Comparison of ENCODE assay signal across 8 mouse cellular contexts in the genomic region with DNA sequence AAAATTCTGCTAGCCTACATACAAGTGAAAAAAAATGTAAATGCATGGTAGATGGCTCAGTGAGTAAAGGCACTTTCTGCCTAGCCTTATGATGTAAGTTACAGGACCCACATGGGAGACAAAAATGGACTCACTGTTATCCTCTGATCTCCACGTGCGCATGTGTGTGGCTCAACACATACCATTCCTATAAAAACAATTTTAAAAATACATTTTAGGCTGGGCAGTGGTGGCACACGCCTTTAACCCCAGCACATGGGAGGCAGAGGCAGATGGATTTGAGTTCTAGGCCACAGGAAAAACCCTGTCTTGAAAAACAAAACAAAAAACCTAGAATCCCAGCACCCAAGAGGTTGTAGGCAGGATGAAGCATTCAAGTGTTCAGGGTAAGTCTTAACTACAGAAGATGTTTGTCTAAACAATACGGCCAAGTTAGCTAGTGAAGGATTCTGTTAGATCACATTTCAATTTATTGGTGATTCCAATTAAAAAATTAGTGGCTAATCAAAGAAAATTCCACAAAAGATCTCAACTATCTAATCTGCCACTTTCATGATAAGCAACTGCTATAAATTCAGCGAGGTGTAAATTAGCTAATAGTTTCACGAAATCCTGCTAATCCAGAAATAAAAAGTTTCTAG. TPM values are rescaled to one million over a fixed set of nuclear protein-coding genes. Genes with fewer than 3 reads are reported as not detected.
DNase-seq lines count a peak whose midpoint lies in the region; ATAC-seq and TF ChIP-seq lines count a peak whose summit lies in the region.

No protein-coding gene starts in this region.

- peak overlapping the region; percentile 93 for H3K4me2 ChIP-seq in midbrain, embryonic 13.5 days (replicated peaks)

- peaks cover 11% of the 10 kb centered on the region for H3K4me1 ChIP-seq in heart, adult 2 months (ENCODE audit: control insufficient read depth, insufficient read depth, low read length)
- peaks cover 34% of the 10 kb centered on the region for H3K4me1 ChIP-seq in midbrain, embryonic 13.5 days (replicated peaks)

- no peaks in the 10 kb centered on the region for H3K9me3 ChIP-seq in midbrain, embryonic 13.5 days

- H3K79me2 ChIP-seq in heart, adult 2 months (replicated peaks; ENCODE audit: control insufficient read depth, insufficient read depth, low read length), result peaks cover 7% of the 10 kb centered on the region; the same call in 1 of the 2 replicates

- peaks cover 26% of the 10 kb centered on the region for H3K36me3 ChIP-seq in heart, adult 2 months (ENCODE audit: control insufficient read depth, insufficient read depth, low read length)
- no peaks in the 10 kb centered on the region for H3K36me3 ChIP-seq in midbrain, embryonic 13.5 days

- no peak for DNase-seq in heart, adult 2 months
- no peak for DNase-seq in heart, postnatal 36 days
- peak; percentile 61 for DNase-seq in NIH3T3 (ENCODE audit: low read depth)
- DNase-seq in heart, postnatal 10 days, result peak; percentile 19 to 23
- DNase-seq in layer of hippocampus, adult 8-10 months (ENCODE audit: low spot score in 2 of 2), result no peak
- DNase-seq in frontal cortex, adult 2 months (ENCODE audit: extremely low spot score in 1 of 2, low spot score in 1 of 2), result no peak
- DNase-seq in layer of hippocampus, postnatal 25 days (ENCODE audit: extremely low spot score in 1 of 2, low spot score in 1 of 2), result no peak

- WGBS in heart, adult 2 months, result 36% methylated on average over 6 of the region's 6 CpGs
- WGBS in midbrain, embryonic 13.5 days, result 31% methylated on average over 6 of the region's 6 CpGs

- peak overlapping the region; percentile 94 for H3K27ac ChIP-seq in heart, adult 2 months
- peak overlapping the region; percentile 100; the same call in 1 of the 2 replicates for H3K27ac ChIP-seq in midbrain, embryonic 13.5 days

- no peak for TF ChIP-seq CTCF in heart, adult 2 months (IDR thresholded peaks at IDR 0.05)

- intact Hi-C loops in heart, adult 2 months (cut with DNase I), result no loop called here
- intact Hi-C loops in heart, postnatal 36 days (cut with DNase I), result no loop called here
- intact Hi-C loops in heart, postnatal 10 days (cut with DNase I), result loop anchor here (5.0 kb wide), 1 partner anchor 84 kb away; no protein-coding TSS in a partner anchor

- no peaks in the 10 kb centered on the region for H3K27me3 ChIP-seq in heart, adult 2 months (ENCODE audit: control insufficient read depth, insufficient read depth, low read length)
- no peaks in the 10 kb centered on the region for H3K27me3 ChIP-seq in midbrain, embryonic 13.5 days

- ATAC-seq in midbrain, embryonic 13.5 days, result no peak

- TF ChIP-seq POLR2A in heart, adult 2 months (IDR thresholded peaks at IDR 0.05; ENCODE audit: insufficient read depth, low read depth, low read length), result no peak

- no peak overlapping the region for H3K9ac ChIP-seq in heart, adult 2 months (ENCODE audit: low read depth, low read length)
- 0 out of 2 replicates have a peak overlapping the region, but pooled peaks have one; percentile 12 for H3K9ac ChIP-seq in midbrain, embryonic 13.5 days (replicated peaks)

- no peak for TF ChIP-seq EP300 in heart, adult 2 months (IDR thresholded peaks at IDR 0.05; ENCODE audit: insufficient read depth, low read depth, low read length)

- H3K4me3 ChIP-seq in heart, adult 2 months, result peak overlapping the region; percentile 97
- peak overlapping the region; percentile 98 for H3K4me3 ChIP-seq in midbrain, embryonic 13.5 days (replicated peaks)

RNA-seq across cellular contexts. Expression of a gene that starts 1.1 kb away (rescaled TPM):
- total RNA-seq in heart, adult 2 months (2021), result 10 to 100 TPM; 36.4 to 37.7 TPM
- polyA plus RNA-seq in heart, adult 2 months (2012; rRNA removed), result 22.4 and 34.1 TPM in 2 replicates
- total RNA-seq in heart, postnatal 36 days (2021), result 10 to 100 TPM; 43.3 to 44.3 TPM
- total RNA-seq in heart, postnatal 10 days (2021), result 10 to 100 TPM; 61.5 to 61.6 TPM
- 41.7 and 44.7 TPM in 2 replicates for polyA plus RNA-seq in midbrain, embryonic 13.5 days (2015; fragmentation: Nextera tagmentation; extraction: Ambion mirVana)
- total RNA-seq in layer of hippocampus, adult 8-10 months (2022), result 10 to 100 TPM; 54.9 to 70.6 (median 61.4) TPM
- 67.2 and 73.6 TPM in 2 replicates for polyA plus RNA-seq in frontal cortex, adult 2 months (2012; rRNA removed)
- total RNA-seq in layer of hippocampus, postnatal 25 days (2021), result 10 to 100 TPM; 51.8 to 69.5 TPM

RNA-seq across cellular contexts. Expression of a gene that starts 54.5 kb away (rescaled TPM):
- total RNA-seq in heart, adult 2 months (2021), result under 1 TPM; 0.10 to 0.43 TPM
- 0.39 and 0.41 TPM in 2 replicates for polyA plus RNA-seq in heart, adult 2 months (2012; rRNA removed)
- under 1 TPM; 0.24 to 0.36 TPM for total RNA-seq in heart, postnatal 36 days (2021)
- total RNA-seq in heart, postnatal 10 days (2021), result under 1 TPM; 0.19 to 0.22 TPM
- polyA plus RNA-seq in midbrain, embryonic 13.5 days (2015; fragmentation: Nextera tagmentation; extraction: Ambion mirVana), result 2.4 and 2.6 TPM in 2 replicates
- 1 to 10 TPM; 3.8 to 5.6 (median 4.7) TPM for total RNA-seq in layer of hippocampus, adult 8-10 months (2022)
- 4.3 and 4.7 TPM in 2 replicates for polyA plus RNA-seq in frontal cortex, adult 2 months (2012; rRNA removed)
- total RNA-seq in layer of hippocampus, postnatal 25 days (2021), result 1 to 10 TPM; 2.5 to 2.9 TPM

RNA-seq across cellular contexts. Expression of a gene that starts 54.8 kb away (rescaled TPM):
- 10 to 100 TPM; 11.4 to 12.0 TPM for total RNA-seq in heart, adult 2 months (2021)
- polyA plus RNA-seq in heart, adult 2 months (2012; rRNA removed), result 13.0 and 18.2 TPM in 2 replicates
- 10 to 100 TPM; 11.8 to 12.8 TPM for total RNA-seq in heart, postnatal 36 days (2021)
- 10 to 100 TPM; 13.3 to 13.8 TPM for total RNA-seq in heart, postnatal 10 days (2021)
- 14.5 and 16.0 TPM in 2 replicates for polyA plus RNA-seq in midbrain, embryonic 13.5 days (2015; fragmentation: Nextera tagmentation; extraction: Ambion mirVana)
- 10 to 100 TPM; 22.3 to 27.0 (median 25.5) TPM for total RNA-seq in layer of hippocampus, adult 8-10 months (2022)
- polyA plus RNA-seq in frontal cortex, adult 2 months (2012; rRNA removed), result 24.6 and 25.5 TPM in 2 replicates
- 10 to 100 TPM; 21.7 to 24.5 TPM for total RNA-seq in layer of hippocampus, postnatal 25 days (2021)

Comparison
In these comparisons a context has a peak if more than half of its experiments do, and no peak if none do; other contexts are left out.
1. DNase-seq: peak in NIH3T3 (single experiment) and heart, postnatal 10 days (2 of 2); none in heart, adult 2 months (0 of 2), heart, postnatal 36 days (0 of 2), layer of hippocampus, adult 8-10 months (0 of 2), frontal cortex, adult 2 months (0 of 2) and layer of hippocampus, postnatal 25 days (0 of 2).